Mouse (Mus musculus): ENCODE results near the gene Fam117a.

Gene Fam117a

GRCm38 (mm10) chr11:95330662-95331061, 6.2 kb upstream of the Fam117a start:
- no peak for DNase-seq (ENCODE audit: low spot score in 2 of 2)

- DNase-seq (ENCODE audit: low spot score in 2 of 2), result peak; percentile 19 to 31
Observed at GRCm38 (mm10) chr11:95333209-95333608, 3.6 kb upstream of the Fam117a start.

GRCm38 (mm10) chr11:95333805-95334204, 3.0 kb upstream of the Fam117a start:
- no peak for DNase-seq (ENCODE audit: low spot score in 2 of 2)

- no peak for DNase-seq (ENCODE audit: low spot score in 2 of 2)
Observed at GRCm38 (mm10) chr11:95334448-95335060, 2.3 kb upstream of the Fam117a start.

GRCm38 (mm10) chr11:95337129-95337813, 453 bp downstream of the Fam117a start:
- DNase-seq (ENCODE audit: low spot score in 2 of 2), result peak; percentile 51 to 58

- DNase-seq (ENCODE audit: low spot score in 2 of 2), result no peak
Observed at GRCm38 (mm10) chr11:95337846-95338342, 1.1 kb downstream of the Fam117a start.

GRCm38 (mm10) chr11:95339471-95340021, 2.7 kb downstream of the Fam117a start:
- no peak for DNase-seq (ENCODE audit: low spot score in 2 of 2)

GRCm38 (mm10) chr11:95340259-95340658, 3.4 kb downstream of the Fam117a start:
- no peak for DNase-seq (ENCODE audit: low spot score in 2 of 2)

GRCm38 (mm10) chr11:95340664-95341063, 3.8 kb downstream of the Fam117a start:
- DNase-seq (ENCODE audit: low spot score in 2 of 2), result peak in 1 of 2 experiments; percentile 39

GRCm38 (mm10) chr11:95343180-95343579, 6.4 kb downstream of the Fam117a start:
- DNase-seq (ENCODE audit: low spot score in 2 of 2), result no peak

GRCm38 (mm10) chr11:95344181-95344580, 7.4 kb downstream of the Fam117a start:
- no peak for DNase-seq (ENCODE audit: low spot score in 2 of 2)

- no peak for DNase-seq (ENCODE audit: low spot score in 2 of 2)
Observed at GRCm38 (mm10) chr11:95350289-95350688, 13.5 kb downstream of the Fam117a start.

GRCm38 (mm10) chr11:95350960-95351359, 14.1 kb downstream of the Fam117a start:
- DNase-seq (ENCODE audit: low spot score in 2 of 2), result peak; percentile 35 to 41

GRCm38 (mm10) chr11:95352686-95353085, 15.9 kb downstream of the Fam117a start:
- DNase-seq (ENCODE audit: low spot score in 2 of 2), result no peak

GRCm38 (mm10) chr11:95353226-95353625, 16.4 kb downstream of the Fam117a start:
- peak; percentile 30 to 57 for DNase-seq (ENCODE audit: low spot score in 2 of 2)

GRCm38 (mm10) chr11:95354228-95354944, 17.6 kb downstream of the Fam117a start:
- DNase-seq (ENCODE audit: low spot score in 2 of 2), result peak; percentile 36 to 38

GRCm38 (mm10) chr11:95354945-95355660, 18.3 kb downstream of the Fam117a start:
- no peak for DNase-seq (ENCODE audit: low spot score in 2 of 2)

- no peak for DNase-seq (ENCODE audit: low spot score in 2 of 2)
Observed at GRCm38 (mm10) chr11:95355661-95356011, 18.8 kb downstream of the Fam117a start.

GRCm38 (mm10) chr11:95356039-95356438, 19.2 kb downstream of the Fam117a start:
- no peak for DNase-seq (ENCODE audit: low spot score in 2 of 2)

- DNase-seq (ENCODE audit: low spot score in 2 of 2), result peak; percentile 91 to 93
Observed at GRCm38 (mm10) chr11:95356469-95357273, 19.9 kb downstream of the Fam117a start.

GRCm38 (mm10) chr11:95358263-95358662, 21.4 kb downstream of the Fam117a start:
- no peak for DNase-seq (ENCODE audit: low spot score in 2 of 2)

Measured in natural killer cell, adult 2 months (primary cell).